Mouse (Mus musculus): ENCODE measurements around the gene Pcnx3. TPM values are rescaled to one million over a fixed set of nuclear protein-coding genes. Genes with fewer than 3 reads are reported as not detected.
A peak's percentile ranks its signal among the peaks of the same experiment; 100 is the strongest.

Pcnx3 gene
- polyA plus RNA-seq, 1 experiment, result 88.8 TPM

GRCm38 (mm10) chr19:5711907-5712460 is 23.3 kb upstream of the Pcnx3 start:
- no peak overlapping the region for H3K4me3 ChIP-seq (ENCODE audit: insufficient read depth, low read depth, low read length)
- TF ChIP-seq CTCF (conservative IDR thresholded peaks at IDR 0.05; ENCODE audit: insufficient read depth, insufficient read length, low read depth, low read length), result no peak
- TF ChIP-seq POLR2A (IDR thresholded peaks at IDR 0.05; ENCODE audit: low read depth, low read length), result no peak
- peaks cover 3% of the 10 kb centered on the region; the same call in 1 of the 2 replicates for H3K4me1 ChIP-seq (ENCODE audit: control insufficient read depth, insufficient read depth, low read length)
- no peaks in the 10 kb centered on the region for H3K27me3 ChIP-seq (replicated peaks; ENCODE audit: control insufficient read depth, insufficient read depth, low read length)
- no peaks in the 10 kb centered on the region for H3K36me3 ChIP-seq (ENCODE audit: control insufficient read depth, insufficient read depth, low read length)
- no peak overlapping the region for H3K27ac ChIP-seq (ENCODE audit: insufficient read depth, low read depth, low read length)
- 87% methylated on average over 14 of the region's 14 CpGs for WGBS
- DNase-seq, result no peak

- no peaks in the 10 kb centered on the region for H3K27me3 ChIP-seq (replicated peaks; ENCODE audit: control insufficient read depth, insufficient read depth, low read length)
- H3K4me1 ChIP-seq (ENCODE audit: control insufficient read depth, insufficient read depth, low read length), result peaks cover 3% of the 10 kb centered on the region; the same call in 1 of the 2 replicates
- no peak overlapping the region for H3K4me3 ChIP-seq (ENCODE audit: insufficient read depth, low read depth, low read length)
- 24% methylated on average over 3 of the region's 3 CpGs for WGBS
- H3K36me3 ChIP-seq (ENCODE audit: control insufficient read depth, insufficient read depth, low read length), result no peaks in the 10 kb centered on the region
- no peak for TF ChIP-seq POLR2A (IDR thresholded peaks at IDR 0.05; ENCODE audit: low read depth, low read length)
- peak; percentile 89 for TF ChIP-seq CTCF (conservative IDR thresholded peaks at IDR 0.05; ENCODE audit: insufficient read depth, insufficient read length, low read depth, low read length)
- peak; percentile 87 for DNase-seq
- H3K27ac ChIP-seq (ENCODE audit: insufficient read depth, low read depth, low read length), result no peak overlapping the region
Observed at GRCm38 (mm10) chr19:5711218-5711617, 22.5 kb upstream of the Pcnx3 start.

- Histone ChIP-seq H3K27me3 (replicated peaks; ENCODE audit: control insufficient read depth, insufficient read depth, low read length) (no peaks in the 10 kb centered on the region), H3K27ac (ENCODE audit: insufficient read depth, low read depth, low read length) (no peak overlapping the region), H3K4me3 (ENCODE audit: insufficient read depth, low read depth, low read length) (no peak overlapping the region), H3K4me1 (ENCODE audit: control insufficient read depth, insufficient read depth, low read length) (peaks cover 3% of the 10 kb centered on the region; the same call in 1 of the 2 replicates), H3K36me3 (ENCODE audit: control insufficient read depth, insufficient read depth, low read length) (no peaks in the 10 kb centered on the region)
- DNase-seq, result no peak
- 91% methylated on average over 8 of the region's 8 CpGs for WGBS
- TF ChIP-seq CTCF (conservative IDR thresholded peaks at IDR 0.05; ENCODE audit: insufficient read depth, insufficient read length, low read depth, low read length) (no peak), POLR2A (IDR thresholded peaks at IDR 0.05; ENCODE audit: low read depth, low read length) (no peak)
Observed at GRCm38 (mm10) chr19:5710581-5710980, 21.9 kb upstream of the Pcnx3 start.

GRCm38 (mm10) chr19:5710068-5710467 is 21.4 kb upstream of the Pcnx3 start:
- TF ChIP-seq CTCF (conservative IDR thresholded peaks at IDR 0.05; ENCODE audit: insufficient read depth, insufficient read length, low read depth, low read length) (no peak), POLR2A (IDR thresholded peaks at IDR 0.05; ENCODE audit: low read depth, low read length) (no peak)
- Histone ChIP-seq H3K4me1 (ENCODE audit: control insufficient read depth, insufficient read depth, low read length) (peaks cover 3% of the 10 kb centered on the region; the same call in 1 of the 2 replicates), H3K36me3 (ENCODE audit: control insufficient read depth, insufficient read depth, low read length) (no peaks in the 10 kb centered on the region), H3K4me3 (ENCODE audit: insufficient read depth, low read depth, low read length) (no peak overlapping the region), H3K27ac (ENCODE audit: insufficient read depth, low read depth, low read length) (no peak overlapping the region), H3K27me3 (replicated peaks; ENCODE audit: control insufficient read depth, insufficient read depth, low read length) (no peaks in the 10 kb centered on the region)
- no peak for DNase-seq
- 91% methylated on average over 6 of the region's 6 CpGs for WGBS

- 45% methylated on average over 10 of the region's 10 CpGs for WGBS
- Histone ChIP-seq H3K4me1 (ENCODE audit: control insufficient read depth, insufficient read depth, low read length) (no peaks in the 10 kb centered on the region), H3K36me3 (ENCODE audit: control insufficient read depth, insufficient read depth, low read length) (peaks cover 1% of the 10 kb centered on the region; the same call in 1 of the 2 replicates), H3K27me3 (replicated peaks; ENCODE audit: control insufficient read depth, insufficient read depth, low read length) (no peaks in the 10 kb centered on the region), H3K4me3 (ENCODE audit: insufficient read depth, low read depth, low read length) (no peak overlapping the region), H3K27ac (ENCODE audit: insufficient read depth, low read depth, low read length) (no peak overlapping the region)
- TF ChIP-seq CTCF (conservative IDR thresholded peaks at IDR 0.05; ENCODE audit: insufficient read depth, insufficient read length, low read depth, low read length) (no peak), POLR2A (IDR thresholded peaks at IDR 0.05; ENCODE audit: low read depth, low read length) (no peak)
- no peak for DNase-seq
Observed at GRCm38 (mm10) chr19:5704801-5705571, 16.3 kb upstream of the Pcnx3 start.

GRCm38 (mm10) chr19:5704163-5704800 is 15.6 kb upstream of the Pcnx3 start, which contains the start of gene Kcnk7:
Gene Kcnk7 (plus strand): TSS chr19:5704367.
- Histone ChIP-seq H3K4me3 (ENCODE audit: insufficient read depth, low read depth, low read length) (no peak within 1 kb of the TSS), H3K27ac (ENCODE audit: insufficient read depth, low read depth, low read length) (no peak within 1 kb of the TSS), H3K27me3 (replicated peaks; ENCODE audit: control insufficient read depth, insufficient read depth, low read length) (no peaks in the 10 kb centered on the region), H3K4me1 (ENCODE audit: control insufficient read depth, insufficient read depth, low read length) (no peaks in the 10 kb centered on the region), H3K36me3 (ENCODE audit: control insufficient read depth, insufficient read depth, low read length) (peaks cover 1% of the 10 kb centered on the region; the same call in 1 of the 2 replicates)
- DNase-seq, result no peak
- 71% methylated on average over 17 of the region's 17 CpGs for WGBS
- TF ChIP-seq CTCF (conservative IDR thresholded peaks at IDR 0.05; ENCODE audit: insufficient read depth, insufficient read length, low read depth, low read length), result no peak
- no peak for TF ChIP-seq POLR2A (IDR thresholded peaks at IDR 0.05; ENCODE audit: low read depth, low read length)

Measured in kidney, adult 2 months (tissue).